In genomic region chr15:95849513-95850411, GRCm38 (mm10) we compare ENCODE assay signal across 8 mouse cellular contexts. TPM values are rescaled to one million over a fixed set of nuclear protein-coding genes. Genes with fewer than 3 reads are reported as not detected.
A peak's percentile ranks its signal among the peaks of the same experiment; 100 is the strongest.
DNase-seq lines count a peak whose midpoint lies in the region; ATAC-seq lines count a peak whose summit lies in the region.

No protein-coding gene starts in this region.

- H3K4me3 ChIP-seq in embryonic facial prominence, embryonic 14.5 days (ENCODE audit: low read depth, low read length) = no peak overlapping the region
- H3K4me3 ChIP-seq in macrophage (ENCODE audit: inconsistent target) = no peak overlapping the region

- H3K79me2 ChIP-seq in macrophage (ENCODE audit: inconsistent target) = peaks cover 78% of the 10 kb centered on the region

- 71% methylated on average over 18 of the region's 18 CpGs for WGBS in embryonic facial prominence, embryonic 14.5 days
- 63% methylated on average over 18 of the region's 18 CpGs for WGBS in macrophage (ENCODE audit: missing documents)

- H3K9ac ChIP-seq in embryonic facial prominence, embryonic 14.5 days (ENCODE audit: low read depth, low read length) = no peak overlapping the region

- no peaks in the 10 kb centered on the region for H3K27me3 ChIP-seq in embryonic facial prominence, embryonic 14.5 days (replicated peaks; ENCODE audit: control insufficient read depth, insufficient read depth, low read length)

- no peaks in the 10 kb centered on the region for H3K36me3 ChIP-seq in embryonic facial prominence, embryonic 14.5 days (ENCODE audit: control insufficient read depth, insufficient read depth, low read length)
- no peaks in the 10 kb centered on the region for H3K36me3 ChIP-seq in macrophage (ENCODE audit: inconsistent target)

- peaks cover 18% of the 10 kb centered on the region for H3K4me1 ChIP-seq in embryonic facial prominence, embryonic 14.5 days (ENCODE audit: control insufficient read depth, insufficient read depth, low read length)

- ATAC-seq in embryonic facial prominence, embryonic 14.5 days (ENCODE audit: low read depth) = peak; percentile 71

- no peaks in the 10 kb centered on the region for H3K9me3 ChIP-seq in embryonic facial prominence, embryonic 14.5 days (ENCODE audit: control insufficient read depth, low read length)

- peak overlapping the region; percentile 35 for H3K27ac ChIP-seq in embryonic facial prominence, embryonic 14.5 days (replicated peaks; ENCODE audit: low read depth, low read length)
- peak overlapping the region; percentile 48 for H3K27ac ChIP-seq in macrophage

- no peak overlapping the region for H3K4me2 ChIP-seq in embryonic facial prominence, embryonic 14.5 days (ENCODE audit: low read depth, low read length)

- DNase-seq in spleen, adult 12 weeks (ENCODE audit: low spot score) = peak; percentile 29
- DNase-seq in spleen, adult 18-20 months = no peak
- peak; percentile 61 for DNase-seq in embryonic facial prominence, embryonic 14.5 days (ENCODE audit: low spot score)
- peak; percentile 23 to 47 for DNase-seq in thymus, postnatal 36 days
- DNase-seq in right cerebral cortex, postnatal 36 days (ENCODE audit: low spot score in 2 of 2) = no peak
- DNase-seq in MN1 (ENCODE audit: low spot score) = no peak
- no peak for DNase-seq in ovary, adult 18-20 months (ENCODE audit: low spot score)

RNA-seq across cellular contexts. Expression of gene Ano6, which starts 59.1 kb away (rescaled TPM):
- polyA plus RNA-seq in embryonic facial prominence, embryonic 14.5 days (2014; fragmentation: Nextera tagmentation; extraction: Ambion mirVana) = 57.3 and 59.5 TPM in 2 replicates
- total RNA-seq in macrophage (2018; cell fraction: chromatin; rRNA removed) = 100 to 1,000 TPM; 179 to 920 (median 223) TPM
- total RNA-seq in macrophage (2018; cell fraction: cytosol; rRNA removed) = 100 to 1,000 TPM in 10 of 26 experiments, 10 to 100 TPM in 16; 54.7 to 124 (median 86.7) TPM
- 100 to 1,000 TPM; 107 to 458 (median 178) TPM for total RNA-seq in macrophage (2018; cell fraction: nucleus; rRNA removed)
- 71.9 to 124 TPM (median 74.2 TPM) in 3 replicates for polyA plus RNA-seq in macrophage (2018)

Comparison
In these comparisons a context has a peak if more than half of its experiments do, and no peak if none do; other contexts are left out.
1. DNase-seq: peak in spleen, adult 12 weeks (single experiment), embryonic facial prominence, embryonic 14.5 days (single experiment) and thymus, postnatal 36 days (2 of 2); none in spleen, adult 18-20 months (0 of 2), right cerebral cortex, postnatal 36 days (0 of 2), MN1 (single experiment) and ovary, adult 18-20 months (single experiment).